Mouse (Mus musculus) erythroblast, embryonic 14.5 days (primary cell): Measurements from ENCODE around the gene Miga1.

Experiments
- GATA1 ChIP-seq: IDR thresholded peaks from 2 replicates; pipeline ENCODE4 v1.6.1; 2012; ENCODE audit warnings: low read length, inconsistent platforms, mixed read lengths
- TAL1 ChIP-seq: IDR thresholded peaks from 3 replicates; pipeline ENCODE4 v1.6.1; 2012; ENCODE audit warnings: low read length, inconsistent platforms, mixed read lengths

DNA sequence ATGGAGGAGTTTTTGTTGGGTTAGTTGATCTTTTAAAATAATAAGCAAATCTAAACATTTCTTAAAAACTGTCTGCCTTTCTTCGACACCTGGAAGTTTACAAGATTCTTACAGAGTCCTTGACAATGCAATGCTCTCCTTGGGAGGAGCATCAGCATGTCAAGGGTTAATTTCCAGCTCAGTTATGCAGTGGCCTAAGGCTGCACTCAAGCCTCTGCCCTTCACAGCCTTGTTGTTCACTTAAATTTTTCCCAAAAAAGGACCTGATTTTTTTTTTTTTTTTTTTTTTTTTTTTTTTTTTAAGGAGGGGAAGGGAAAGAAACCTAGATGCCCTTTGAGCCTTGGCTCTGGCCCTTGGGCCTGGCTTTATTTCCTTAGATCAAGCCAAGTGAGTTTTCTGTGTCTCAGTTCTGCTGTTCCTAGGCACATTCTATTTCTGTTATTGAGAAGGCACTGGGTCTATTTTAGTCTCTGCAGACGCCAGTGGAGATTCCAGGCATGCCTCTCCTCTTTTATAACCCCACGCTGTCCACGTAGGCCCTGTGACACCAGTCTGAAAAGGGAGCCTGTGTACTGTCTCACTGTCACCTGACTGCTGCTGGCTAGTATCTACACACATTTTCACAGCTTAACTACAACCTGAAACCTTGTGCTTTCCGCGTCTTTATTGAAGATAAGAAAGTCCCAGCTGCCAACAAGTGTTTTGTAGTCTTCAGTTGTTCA is 36.0 kb downstream of the Miga1 start:
- TF ChIP-seq GATA1 (no peak), TAL1 (peak; percentile 6; the same call in 1 of the 3 replicates)
